Mouse (Mus musculus) hindbrain, embryonic 10.5 days (tissue): ENCODE measurements around the gene Oca2. TPM values are rescaled to one million over a fixed set of nuclear protein-coding genes. Genes with fewer than 3 reads are reported as not detected.

ENCODE experiments used
- DNase-seq: peaks from one replicate; pipeline ENCODE4 v3.0.0-alpha.2; 2017; ENCODE audit warnings: low spot score
- H3K27ac ChIP-seq: fragments of 300-500 bp; sonication (generic); 2 replicates; pipeline ENCODE4 v1.5.1; 2016; ENCODE audit warnings: mild to moderate bottlenecking, moderate library complexity
- H3K27me3 ChIP-seq: fragments of 300-500 bp; sonication (generic); 2 replicates; pipeline ENCODE4 v1.6.1; 2016; ENCODE audit warnings: mild to moderate bottlenecking; ENCODE audit not compliant: poor library complexity, insufficient read depth, severe bottlenecking
- H3K36me3 ChIP-seq: fragments of 300-500 bp; sonication (generic); 2 replicates; pipeline ENCODE4 v1.6.1; 2016; ENCODE audit warnings: mild to moderate bottlenecking, moderate library complexity
- H3K4me1 ChIP-seq: fragments of 300-500 bp; sonication (generic); replicated peaks from 2 replicates; pipeline ENCODE4 v1.6.1; 2016; ENCODE audit warnings: mild to moderate bottlenecking
- H3K4me3 ChIP-seq: fragments of 300-500 bp; sonication (generic); 2 replicates; pipeline ENCODE4 v1.5.1; 2016; ENCODE audit warnings: mild to moderate bottlenecking, moderate library complexity
- H3K9me3 ChIP-seq: fragments of 300-500 bp; sonication (generic); 2 replicates; pipeline ENCODE4 v1.6.1; 2016; ENCODE audit warnings: mild to moderate bottlenecking, moderate library complexity
- WGBS: fragments of 180-500 bp; shearing (Covaris S2); methylation state at CpG from one replicate; pipeline ENCODE4 v1.1.7; 2016; 5-methylcytosine and 5-hydroxymethylcytosine counted together
- polyA plus RNA-seq: library from polyadenylated mRNA; unstranded; fragments of >200 nt; fragmentation: Nextera tagmentation; extraction: Ambion mirVana; gene quantifications from 2 replicates; pipeline ENCODE4 v1.2.1, GENCODE M21; 2016

Oca2 gene
- polyA plus RNA-seq: 0.26 and 0.50 TPM in 2 replicates

DNA sequence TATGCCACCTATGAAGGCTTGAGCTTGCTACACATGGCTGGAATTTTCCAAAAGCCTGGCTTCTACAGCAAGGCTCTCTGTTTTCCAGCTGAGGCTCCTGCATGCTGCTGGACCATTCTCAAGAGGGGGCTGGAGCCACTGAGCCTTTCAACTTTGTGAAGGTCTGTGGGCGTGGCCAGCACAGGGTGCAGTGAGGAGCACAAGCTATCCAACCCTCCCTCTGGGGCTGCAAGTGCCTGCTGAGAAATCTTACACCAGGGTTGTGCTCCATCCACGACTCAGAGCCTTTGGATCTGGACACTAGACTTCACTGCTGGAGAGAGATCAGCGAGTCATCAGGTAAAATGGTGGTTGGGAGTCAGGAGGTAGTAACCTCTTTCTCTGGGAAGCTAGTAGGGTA lies at the start of gene Oca2:
Oca2 (plus strand) TSS at position 218 of the 400 bp plus-strand sequence.
- peaks cover 23% of the 10 kb centered on the region for H3K4me1 ChIP-seq
- H3K27ac ChIP-seq: no peak within 1 kb of the TSS
- no peak for DNase-seq
- H3K27me3 ChIP-seq: no peaks in the 10 kb centered on the region
- WGBS: 49% methylated on average over 3 of the region's 3 CpGs
- H3K9me3 ChIP-seq: no peaks in the 10 kb centered on the region
- H3K4me3 ChIP-seq: no peak within 1 kb of the TSS
- no peaks in the 10 kb centered on the region for H3K36me3 ChIP-seq

DNA sequence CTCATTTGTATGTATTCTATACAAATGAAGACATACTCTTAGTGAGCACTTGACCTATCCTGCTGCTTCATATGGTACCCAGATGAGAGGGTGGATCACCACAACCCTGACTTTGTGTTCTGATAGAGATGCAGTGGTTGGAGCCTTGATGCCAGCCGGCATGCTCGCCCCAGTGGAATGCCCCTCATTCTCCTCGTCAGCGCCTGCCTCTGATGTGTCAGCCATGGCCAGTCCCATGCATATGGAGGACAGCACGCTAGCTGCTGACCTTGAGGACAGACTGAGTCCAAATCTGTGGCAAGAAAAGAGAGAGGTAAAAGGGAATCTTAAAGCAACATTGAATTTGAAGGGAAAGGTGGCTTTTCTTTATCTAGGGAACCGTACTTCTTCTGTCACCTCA lies 48.5 kb upstream of the Oca2 start:
- Histone ChIP-seq H3K27me3 (no peaks in the 10 kb centered on the region), H3K4me3 (no peak overlapping the region), H3K27ac (no peak overlapping the region), H3K36me3 (peaks cover 87% of the 10 kb centered on the region), H3K9me3 (no peaks in the 10 kb centered on the region), H3K4me1 (no peaks in the 10 kb centered on the region)
- WGBS: 96% methylated on average over 6 of the region's 6 CpGs
- DNase-seq: no peak

GRCm38 (mm10) chr7:56191661-56192060 lies 47.9 kb upstream of the Oca2 start:
- H3K27ac ChIP-seq: no peak overlapping the region
- H3K27me3 ChIP-seq: no peaks in the 10 kb centered on the region
- WGBS: 83% methylated on average over 4 of the region's 4 CpGs
- no peaks in the 10 kb centered on the region for H3K4me1 ChIP-seq
- H3K36me3 ChIP-seq: peaks cover 89% of the 10 kb centered on the region
- H3K9me3 ChIP-seq: no peaks in the 10 kb centered on the region
- no peak for DNase-seq
- H3K4me3 ChIP-seq: no peak overlapping the region

GRCm38 (mm10) chr7:56201483-56202218 lies 37.9 kb upstream of the Oca2 start:
- H3K36me3 ChIP-seq: peaks cover 90% of the 10 kb centered on the region
- 94% methylated on average over 10 of the region's 10 CpGs for WGBS
- no peak overlapping the region for H3K4me3 ChIP-seq
- H3K9me3 ChIP-seq: no peaks in the 10 kb centered on the region
- no peak for DNase-seq
- no peaks in the 10 kb centered on the region for H3K27me3 ChIP-seq
- no peak overlapping the region for H3K27ac ChIP-seq
- H3K4me1 ChIP-seq: peaks cover 6% of the 10 kb centered on the region; the same call in 1 of the 2 replicates

DNA sequence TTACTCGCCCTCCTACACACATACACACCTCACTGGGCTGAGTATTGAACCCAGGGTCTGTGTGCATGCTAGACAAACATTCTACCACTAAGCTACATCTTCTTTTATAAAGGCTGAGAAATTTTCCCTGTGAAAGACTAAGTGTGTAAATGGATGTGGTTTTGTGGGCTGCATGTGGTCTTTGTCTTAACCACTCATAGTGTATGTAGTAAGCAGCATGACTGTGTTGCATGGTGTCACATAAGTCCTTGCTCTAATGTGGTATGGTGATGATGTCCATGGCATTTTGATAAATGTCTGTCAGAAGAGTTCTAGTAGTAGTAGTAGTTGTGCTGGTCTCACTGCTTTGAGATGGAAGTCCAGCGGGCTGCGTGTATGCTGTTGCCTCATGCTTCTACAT lies 36.7 kb upstream of the Oca2 start:
- WGBS: 94% methylated on average over 3 of the region's 3 CpGs
- Histone ChIP-seq H3K36me3 (peaks cover 88% of the 10 kb centered on the region), H3K4me3 (no peak overlapping the region), H3K27ac (no peak overlapping the region), H3K4me1 (peaks cover 6% of the 10 kb centered on the region; the same call in 1 of the 2 replicates), H3K27me3 (no peaks in the 10 kb centered on the region), H3K9me3 (no peaks in the 10 kb centered on the region)
- DNase-seq: no peak

GRCm38 (mm10) chr7:56203286-56203685 lies 36.3 kb upstream of the Oca2 start:
- H3K27me3 ChIP-seq: no peaks in the 10 kb centered on the region
- 94% methylated on average over 2 of the region's 2 CpGs for WGBS
- no peaks in the 10 kb centered on the region for H3K9me3 ChIP-seq
- H3K27ac ChIP-seq: no peak overlapping the region
- H3K4me1 ChIP-seq: peaks cover 6% of the 10 kb centered on the region; the same call in 1 of the 2 replicates
- no peak overlapping the region for H3K4me3 ChIP-seq
- peaks cover 88% of the 10 kb centered on the region for H3K36me3 ChIP-seq
- DNase-seq: no peak

DNA sequence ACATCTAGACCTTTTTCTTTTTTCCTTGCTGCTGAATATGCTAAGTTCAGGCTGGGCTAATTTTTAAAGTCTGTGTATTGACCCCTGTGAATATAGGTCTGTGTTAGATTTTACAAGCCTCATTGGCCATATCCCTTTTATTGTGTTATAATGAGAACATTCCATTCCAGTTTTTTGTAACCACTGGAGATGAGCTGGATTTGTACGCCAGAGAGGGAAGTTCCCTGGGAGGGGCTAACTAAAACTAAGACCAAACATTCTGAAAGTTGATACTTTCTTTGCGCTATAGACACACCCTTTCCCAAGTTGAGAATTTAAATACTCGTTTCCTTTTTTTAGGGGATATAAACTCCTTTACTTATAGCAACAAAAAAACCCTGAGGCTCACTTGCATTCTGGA lies 34.7 kb upstream of the Oca2 start:
- peaks cover 6% of the 10 kb centered on the region; the same call in 1 of the 2 replicates for H3K4me1 ChIP-seq
- H3K36me3 ChIP-seq: peaks cover 92% of the 10 kb centered on the region
- 60% methylated on average over 3 of the region's 3 CpGs for WGBS
- H3K9me3 ChIP-seq: no peaks in the 10 kb centered on the region
- H3K27me3 ChIP-seq: no peaks in the 10 kb centered on the region
- no peak overlapping the region for H3K4me3 ChIP-seq
- no peak overlapping the region for H3K27ac ChIP-seq
- DNase-seq: no peak

DNA sequence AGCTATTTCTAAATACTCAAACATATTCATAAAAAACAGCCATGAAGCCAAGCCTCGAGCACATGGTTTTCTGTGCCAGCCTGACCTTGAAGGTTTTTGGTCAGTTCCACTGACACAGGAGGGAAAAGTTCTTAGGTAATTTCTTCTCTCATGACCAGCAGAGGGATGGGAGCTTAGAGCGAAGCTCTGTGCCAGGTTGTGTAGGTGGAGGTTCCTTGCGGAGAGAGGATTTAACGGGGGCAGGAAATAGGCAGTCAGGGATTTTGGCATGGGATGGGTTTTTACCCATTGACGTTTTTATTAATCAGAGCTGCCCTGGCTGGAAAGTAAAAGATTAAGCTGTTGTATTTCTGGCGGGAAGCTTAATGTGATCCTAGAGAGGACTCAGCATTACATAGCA lies 18.7 kb upstream of the Oca2 start:
- Histone ChIP-seq H3K4me3 (no peak overlapping the region), H3K4me1 (no peaks in the 10 kb centered on the region), H3K9me3 (no peaks in the 10 kb centered on the region), H3K27ac (no peak overlapping the region), H3K36me3 (peaks cover 81% of the 10 kb centered on the region), H3K27me3 (no peaks in the 10 kb centered on the region)
- DNase-seq: no peak
- 92% methylated on average over 6 of the region's 6 CpGs for WGBS

DNA sequence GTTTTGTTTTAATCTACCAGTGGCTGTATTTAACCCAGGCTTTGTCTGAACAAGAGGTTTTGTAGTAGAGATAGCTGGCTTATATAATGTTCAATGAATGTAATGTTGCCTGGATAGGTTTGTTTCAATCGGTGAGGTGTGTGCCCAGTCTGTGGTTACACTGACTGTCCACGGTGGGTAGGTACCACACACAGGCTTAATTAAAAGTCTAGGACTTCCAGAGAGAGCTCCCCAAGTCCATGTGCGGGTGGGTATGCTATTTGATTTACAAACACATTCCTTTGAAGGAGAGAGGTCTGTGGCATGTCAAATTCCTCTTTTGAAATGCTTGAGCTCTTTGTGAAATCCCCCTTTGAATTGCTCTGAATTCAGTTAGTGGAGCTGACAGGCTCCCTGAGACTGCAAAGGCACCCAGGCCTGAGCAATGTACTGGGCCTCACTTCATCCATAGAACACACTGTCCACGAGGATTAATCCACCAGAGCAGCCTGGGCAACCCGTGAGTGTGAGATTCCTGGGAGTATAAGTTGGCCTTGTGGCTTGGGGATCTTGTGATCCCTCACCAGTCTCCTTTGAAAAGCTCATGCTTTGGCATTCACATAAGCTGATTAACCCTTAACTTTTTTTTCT lies 3.7 kb upstream of the Oca2 start:
- Histone ChIP-seq H3K36me3 (peaks cover 28% of the 10 kb centered on the region), H3K27ac (peak overlapping the region; percentile 69), H3K4me3 (no peak overlapping the region), H3K9me3 (no peaks in the 10 kb centered on the region), H3K4me1 (peaks cover 14% of the 10 kb centered on the region), H3K27me3 (no peaks in the 10 kb centered on the region)
- DNase-seq: no peak
- 49% methylated on average over 5 of the region's 5 CpGs for WGBS

- H3K27ac ChIP-seq: peak overlapping the region; percentile 69; the same call in 1 of the 2 replicates
- H3K4me3 ChIP-seq: no peak overlapping the region
- 77% methylated on average over 3 of the region's 3 CpGs for WGBS
- H3K36me3 ChIP-seq: peaks cover 21% of the 10 kb centered on the region
- peaks cover 17% of the 10 kb centered on the region for H3K4me1 ChIP-seq
- no peaks in the 10 kb centered on the region for H3K9me3 ChIP-seq
- DNase-seq: no peak
- H3K27me3 ChIP-seq: no peaks in the 10 kb centered on the region
These were observed 2.9 kb upstream of the Oca2 start for GRCm38 (mm10) chr7:56236617-56237016.

DNA sequence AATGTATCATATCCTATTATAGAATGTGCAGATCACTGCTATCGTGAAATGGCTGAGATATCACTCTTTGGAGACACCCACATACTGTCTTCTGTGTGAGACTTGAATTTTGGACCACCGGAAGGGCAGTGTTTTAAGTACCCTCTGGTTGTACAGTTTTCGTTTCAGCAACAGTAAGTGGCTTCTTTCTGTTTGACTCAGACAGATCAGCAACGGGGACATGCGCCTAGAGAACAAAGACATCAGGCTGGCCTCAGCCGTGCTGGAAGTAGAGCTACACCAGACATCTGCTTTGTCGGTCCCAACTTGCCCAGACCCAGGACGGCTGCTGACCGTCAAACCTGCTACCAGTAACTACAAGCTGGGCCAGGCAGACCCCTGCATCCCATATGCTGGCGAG lies 15.0 kb downstream of the Oca2 start:
- Histone ChIP-seq H3K9me3 (0 out of 2 replicates have a peak, but pooled peaks cover 3% of the 10 kb centered on the region), H3K4me1 (no peaks in the 10 kb centered on the region), H3K36me3 (no peaks in the 10 kb centered on the region), H3K27ac (no peak overlapping the region), H3K27me3 (no peaks in the 10 kb centered on the region), H3K4me3 (no peak overlapping the region)
- DNase-seq: no peak
- WGBS: 82% methylated on average over 10 of the region's 10 CpGs

DNA sequence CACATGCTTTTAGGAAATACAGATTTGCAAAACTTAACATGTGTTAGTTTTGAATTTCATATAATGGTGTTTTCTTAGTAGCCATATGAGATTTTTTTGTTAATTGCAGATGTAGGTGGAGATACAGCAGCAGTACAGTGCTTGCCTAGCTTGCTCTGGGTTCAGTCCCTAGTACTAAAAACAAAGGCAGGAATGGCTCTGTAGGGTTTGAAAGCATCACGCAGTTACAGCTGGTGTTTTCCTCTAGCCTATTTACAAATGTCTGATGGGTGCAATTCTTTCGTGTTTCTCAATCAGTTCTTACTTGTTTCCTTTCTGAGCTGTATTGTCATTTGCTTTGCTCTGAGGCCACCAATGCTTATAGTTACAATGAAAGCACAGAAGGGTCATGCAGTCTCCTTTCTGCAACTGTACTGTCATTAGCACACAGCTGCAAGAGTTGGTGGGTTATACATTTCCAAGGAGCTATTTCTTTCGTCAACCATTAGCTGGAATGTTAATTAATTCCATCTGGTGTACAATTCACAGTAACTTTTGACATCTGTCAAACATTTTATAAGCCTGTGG lies 18.4 kb downstream of the Oca2 start:
- no peak for DNase-seq
- Histone ChIP-seq H3K4me1 (no peaks in the 10 kb centered on the region), H3K27me3 (no peaks in the 10 kb centered on the region), H3K9me3 (no peaks in the 10 kb centered on the region), H3K4me3 (no peak overlapping the region), H3K27ac (no peak overlapping the region), H3K36me3 (no peaks in the 10 kb centered on the region)
- 74% methylated on average over 3 of the region's 3 CpGs for WGBS

DNA sequence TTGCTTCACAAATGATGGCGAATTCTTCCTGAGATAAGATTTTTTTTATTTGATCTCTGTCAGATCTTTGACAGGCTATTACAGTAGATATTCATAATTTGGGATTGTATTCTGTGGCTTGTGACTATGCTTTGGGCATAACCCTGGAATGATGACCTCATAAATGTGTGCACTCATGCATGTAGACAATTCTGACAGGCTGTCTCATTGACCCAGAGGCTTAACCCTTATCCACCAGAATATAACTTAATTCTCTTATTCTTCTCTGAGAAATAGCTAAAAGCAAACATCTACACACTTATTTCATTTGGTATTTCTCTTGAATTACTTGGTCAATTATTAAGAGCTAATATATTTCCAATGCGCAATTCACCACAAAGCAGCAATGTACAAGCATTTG lies 37.9 kb downstream of the Oca2 start:
- no peaks in the 10 kb centered on the region for H3K36me3 ChIP-seq
- no peak overlapping the region for H3K4me3 ChIP-seq
- no peak overlapping the region for H3K27ac ChIP-seq
- H3K9me3 ChIP-seq: no peaks in the 10 kb centered on the region
- no peak for DNase-seq
- H3K27me3 ChIP-seq: no peaks in the 10 kb centered on the region
- no peaks in the 10 kb centered on the region for H3K4me1 ChIP-seq
- WGBS: 89% methylated on average over 2 of the region's 2 CpGs
